Mouse (Mus musculus): ENCODE results near the gene Hist1h2ab. TPM values are rescaled to one million over a fixed set of nuclear protein-coding genes. Genes with fewer than 3 reads are reported as not detected.
"Not testable (repeated sequence)": the region's sequence is repeated elsewhere in the genome, so short reads cannot be mapped to it uniquely, and the experiment has no call there.

Gene Hist1h2ab
- polyA plus RNA-seq, 1 experiment from 2014 or later: 6.8 TPM

DNA sequence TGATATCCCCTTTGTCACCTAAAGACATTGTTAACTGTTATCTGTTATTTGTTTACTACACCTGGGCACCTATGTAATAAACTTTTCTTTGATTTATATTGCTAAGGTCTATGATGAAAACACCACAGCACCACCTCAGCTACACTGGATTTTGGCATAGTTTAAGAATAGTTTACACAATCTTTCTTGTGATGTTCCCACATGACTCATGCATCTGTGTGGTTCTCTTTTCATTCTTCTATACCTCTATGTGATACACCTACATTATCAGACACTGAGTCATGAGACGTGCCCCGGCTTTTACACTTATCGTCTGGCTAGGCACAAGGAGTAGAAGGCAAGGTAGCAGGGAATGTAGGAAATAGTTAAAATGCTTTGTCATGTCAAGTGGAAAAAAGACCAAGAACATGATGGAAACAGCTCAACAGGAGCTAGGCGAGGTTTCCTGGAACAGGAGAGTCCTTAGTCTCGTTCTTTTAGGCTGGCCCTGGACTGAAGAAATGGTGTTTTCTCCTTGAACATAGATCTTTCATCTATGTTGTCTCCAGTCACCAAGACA is 1.3 kb upstream of the Hist1h2ab start:
- 90% methylated on average over 5 of the region's 5 CpGs for WGBS
- Histone ChIP-seq H3K27me3 (replicated peaks; ENCODE audit: control insufficient read depth, insufficient read depth, low read length) (no peaks in the 10 kb centered on the region), H3K4me3 (ENCODE audit: low read length) (no peak overlapping the region), H3K9ac (ENCODE audit: low read depth, low read length) (no peak overlapping the region), H3K9me3 (ENCODE audit: control insufficient read depth, low read length) (no peaks in the 10 kb centered on the region), H3K4me1 (ENCODE audit: control insufficient read depth, insufficient read depth, low read depth, low read length) (peaks cover 11% of the 10 kb centered on the region), H3K36me3 (ENCODE audit: control insufficient read depth, insufficient read depth, low read length) (no peaks in the 10 kb centered on the region), H3K4me2 (ENCODE audit: low read length) (no peak overlapping the region), H3K27ac (ENCODE audit: low read depth, low read length) (no peak overlapping the region)
- ATAC-seq: no peak

DNA sequence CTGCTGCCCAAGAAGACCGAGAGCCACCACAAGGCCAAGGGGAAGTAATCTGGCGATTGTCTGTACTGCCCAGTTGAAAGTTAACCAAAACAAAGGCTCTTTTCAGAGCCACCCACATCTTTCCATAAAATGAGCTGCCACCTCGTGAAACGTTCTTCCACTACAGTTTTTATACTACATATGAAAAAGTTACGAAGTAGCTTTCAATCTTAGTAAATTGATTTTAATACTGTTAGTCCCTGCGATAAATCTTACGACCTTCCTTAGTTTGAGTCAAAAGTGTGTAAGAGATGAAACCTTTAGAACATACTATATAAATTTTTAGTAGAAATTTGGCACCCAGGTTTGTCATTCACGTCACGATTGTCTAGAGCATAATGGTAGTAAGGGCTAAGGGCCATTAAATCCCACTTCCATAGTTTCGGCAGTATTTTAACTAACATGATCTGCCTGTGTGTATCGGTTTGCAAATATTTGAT is 591 bp downstream of the Hist1h2ab start:
- WGBS: under 1% methylated on average over 11 of the region's 11 CpGs
- Histone ChIP-seq H3K9ac (ENCODE audit: low read depth, low read length) (peak overlapping the region; percentile 28; the same call in 1 of the 2 replicates), H3K4me3 (ENCODE audit: low read length) (peak overlapping the region; percentile 46), H3K27ac (ENCODE audit: low read depth, low read length) (peak overlapping the region; percentile 93), H3K4me2 (ENCODE audit: low read length) (peak overlapping the region; percentile 79), H3K4me1 (ENCODE audit: control insufficient read depth, insufficient read depth, low read depth, low read length) (peaks cover 7% of the 10 kb centered on the region), H3K36me3 (ENCODE audit: control insufficient read depth, insufficient read depth, low read length) (no peaks in the 10 kb centered on the region), H3K9me3 (ENCODE audit: control insufficient read depth, low read length) (no peaks in the 10 kb centered on the region), H3K27me3 (replicated peaks; ENCODE audit: control insufficient read depth, insufficient read depth, low read length) (no peaks in the 10 kb centered on the region)
- no peak for ATAC-seq

GRCm38 (mm10) chr13:23752067-23752741 is 1.3 kb downstream of the Hist1h2ab start, which contains the start of gene Hist1h3b:
Gene Hist1h3b (plus strand): TSS chr13:23752267.
- WGBS: under 1% methylated on average over 16 of the region's 47 CpGs
- ATAC-seq: peak; percentile 86
- not testable (repeated sequence) for H3K36me3 ChIP-seq (ENCODE audit: control insufficient read depth, insufficient read depth, low read length)

DNA sequence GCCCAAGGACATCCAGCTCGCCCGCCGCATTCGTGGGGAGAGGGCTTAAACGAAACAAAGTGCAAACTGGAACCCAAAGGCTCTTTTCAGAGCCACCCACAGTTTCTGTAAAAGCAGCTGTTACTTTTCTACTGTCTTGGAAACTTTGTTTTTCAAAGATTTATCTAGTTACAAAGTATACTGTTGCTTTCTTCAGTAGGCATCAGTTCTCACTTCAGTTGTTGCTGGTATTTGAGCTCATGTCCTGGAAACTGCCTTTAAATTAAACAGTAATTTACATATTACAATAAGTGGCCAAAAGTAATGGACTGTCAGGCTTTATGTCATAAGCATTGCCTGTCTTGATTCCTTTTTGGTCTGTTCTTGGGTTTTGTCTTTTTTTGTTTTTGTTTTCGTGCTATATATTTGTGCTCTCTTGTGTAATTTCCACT is 1.8 kb downstream of the Hist1h2ab start:
- no peaks in the 10 kb centered on the region for H3K27me3 ChIP-seq (replicated peaks; ENCODE audit: control insufficient read depth, insufficient read depth, low read length)
- H3K9me3 ChIP-seq (ENCODE audit: control insufficient read depth, low read length): no peaks in the 10 kb centered on the region
- ATAC-seq: no peak
- H3K9ac ChIP-seq (ENCODE audit: low read depth, low read length): peak overlapping the region; percentile 38
- 3% methylated on average over 6 of the region's 6 CpGs for WGBS
- H3K4me2 ChIP-seq (ENCODE audit: low read length): peak overlapping the region; percentile 48
- peak overlapping the region; percentile 23; the same call in 1 of the 2 replicates for H3K4me3 ChIP-seq (ENCODE audit: low read length)
- peaks cover 6% of the 10 kb centered on the region for H3K4me1 ChIP-seq (ENCODE audit: control insufficient read depth, insufficient read depth, low read depth, low read length)
- no peaks in the 10 kb centered on the region for H3K36me3 ChIP-seq (ENCODE audit: control insufficient read depth, insufficient read depth, low read length)
- H3K27ac ChIP-seq (ENCODE audit: low read depth, low read length): no peak overlapping the region

More at GRCm38 (mm10) chr13:23752067-23752741, 1.3 kb downstream of the Hist1h2ab start, which contains the start of gene Hist1h3b:
- H3K27me3 ChIP-seq (replicated peaks; ENCODE audit: control insufficient read depth, insufficient read depth, low read length); H3K4me1 ChIP-seq (ENCODE audit: control insufficient read depth, insufficient read depth, low read depth, low read length); H3K9me3 ChIP-seq (ENCODE audit: control insufficient read depth, low read length): not testable (repeated sequence)
- Histone ChIP-seq H3K27ac (ENCODE audit: low read depth, low read length) (peak within 1 kb of the TSS; percentile 93), H3K4me3 (ENCODE audit: low read length) (peak within 1 kb of the TSS; percentile 46), H3K9ac (ENCODE audit: low read depth, low read length) (peak within 1 kb of the TSS; percentile 60), H3K4me2 (ENCODE audit: low read length) (peak within 1 kb of the TSS; percentile 79)

DNA sequence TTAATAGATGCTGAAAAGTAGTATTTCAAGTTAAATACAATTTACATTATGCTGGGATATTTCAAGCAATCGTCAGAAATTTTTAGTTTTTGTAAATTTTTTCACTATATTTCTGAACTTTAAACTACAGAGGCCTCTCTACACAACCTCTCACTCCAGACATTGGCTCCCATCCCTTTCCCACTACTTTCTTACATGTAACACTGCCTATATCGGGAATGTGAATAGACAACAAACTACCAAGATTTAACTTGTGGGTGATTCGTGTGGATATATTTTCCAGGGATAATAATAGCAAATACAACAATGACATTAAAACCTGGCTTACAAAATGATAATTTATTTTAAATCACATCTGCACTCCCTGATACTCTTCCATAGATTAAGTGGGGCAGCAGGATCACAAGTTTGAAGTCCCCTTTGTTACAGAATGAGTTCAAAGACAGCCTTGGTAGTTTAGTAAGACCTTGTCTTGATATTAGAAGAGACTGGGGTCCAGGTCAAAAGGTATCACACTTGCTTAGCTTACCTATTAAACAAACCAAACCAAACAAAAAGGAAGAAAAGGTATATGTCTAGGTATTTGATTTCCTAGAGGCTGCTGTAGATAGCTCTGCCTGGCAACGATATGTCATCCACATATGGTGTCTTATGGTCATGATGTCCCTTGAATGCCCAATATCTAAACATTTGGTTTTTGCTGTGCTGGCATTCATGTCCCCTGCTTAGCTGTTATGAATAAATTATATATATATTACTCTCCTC is 2.6 kb downstream of the Hist1h2ab start:
- H3K27ac ChIP-seq (ENCODE audit: low read depth, low read length): no peak overlapping the region
- no peaks in the 10 kb centered on the region for H3K36me3 ChIP-seq (ENCODE audit: control insufficient read depth, insufficient read depth, low read length)
- H3K27me3 ChIP-seq (replicated peaks; ENCODE audit: control insufficient read depth, insufficient read depth, low read length): no peaks in the 10 kb centered on the region
- H3K9ac ChIP-seq (ENCODE audit: low read depth, low read length): no peak overlapping the region
- no peaks in the 10 kb centered on the region for H3K9me3 ChIP-seq (ENCODE audit: control insufficient read depth, low read length)
- WGBS: 56% methylated on average over 4 of the region's 4 CpGs
- no peak overlapping the region for H3K4me3 ChIP-seq (ENCODE audit: low read length)
- H3K4me1 ChIP-seq (ENCODE audit: control insufficient read depth, insufficient read depth, low read depth, low read length): peaks cover 6% of the 10 kb centered on the region
- no peak overlapping the region; the same call in 1 of the 2 replicates for H3K4me2 ChIP-seq (ENCODE audit: low read length)
- ATAC-seq: no peak

DNA sequence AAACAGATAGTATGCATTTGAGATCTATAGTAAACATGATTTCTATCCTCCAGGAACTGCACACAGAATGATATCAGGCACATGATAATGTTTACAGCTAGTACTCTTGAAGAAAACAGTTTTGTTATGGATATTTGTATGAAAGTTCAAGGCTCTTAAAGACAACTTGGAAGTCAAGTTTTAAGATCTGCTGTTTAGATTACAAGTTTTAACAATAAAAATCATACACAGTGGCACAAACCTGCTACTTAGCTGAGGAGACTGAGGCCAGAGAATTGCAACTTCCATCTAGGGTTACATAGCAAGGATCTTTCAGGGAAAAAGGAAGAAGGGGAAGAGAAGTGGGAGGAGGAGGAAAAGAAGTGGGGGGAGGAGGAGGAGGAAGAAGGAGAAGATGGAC is 4.1 kb downstream of the Hist1h2ab start:
- peaks cover 7% of the 10 kb centered on the region for H3K4me1 ChIP-seq (ENCODE audit: control insufficient read depth, insufficient read depth, low read depth, low read length)
- H3K9me3 ChIP-seq (ENCODE audit: control insufficient read depth, low read length): no peaks in the 10 kb centered on the region
- no peaks in the 10 kb centered on the region for H3K27me3 ChIP-seq (replicated peaks; ENCODE audit: control insufficient read depth, insufficient read depth, low read length)
- no peak overlapping the region for H3K4me2 ChIP-seq (ENCODE audit: low read length)
- no peak overlapping the region for H3K9ac ChIP-seq (ENCODE audit: low read depth, low read length)
- no peak overlapping the region for H3K4me3 ChIP-seq (ENCODE audit: low read length)
- ATAC-seq: no peak
- no peaks in the 10 kb centered on the region for H3K36me3 ChIP-seq (ENCODE audit: control insufficient read depth, insufficient read depth, low read length)
- no peak overlapping the region for H3K27ac ChIP-seq (ENCODE audit: low read depth, low read length)

DNA sequence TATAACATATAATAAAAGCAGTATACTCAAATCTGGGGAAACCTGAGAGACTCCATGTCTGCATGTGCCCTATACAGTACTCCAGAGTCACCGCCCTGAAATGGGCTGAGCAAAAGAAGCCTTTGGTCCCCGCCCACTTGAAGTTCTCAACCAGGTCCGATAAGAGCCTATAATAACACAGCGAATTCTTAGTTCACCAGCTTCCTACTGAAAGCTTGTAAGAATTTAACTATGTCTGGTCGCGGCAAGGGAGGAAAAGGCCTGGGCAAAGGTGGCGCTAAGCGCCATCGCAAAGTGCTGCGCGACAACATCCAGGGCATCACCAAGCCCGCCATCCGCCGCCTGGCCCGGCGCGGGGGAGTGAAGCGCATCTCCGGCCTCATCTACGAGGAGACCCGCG is 5.9 kb downstream of the Hist1h2ab start, which contains the start of gene Hist1h4b:
Gene Hist1h4b (plus strand): TSS at position 224 of the 400 bp plus-strand sequence.
- H3K4me2 ChIP-seq (ENCODE audit: low read length): peak within 1 kb of the TSS; percentile 50

GRCm38 (mm10) chr13:23757211-23757773 is 6.4 kb downstream of the Hist1h2ab start:
- peak overlapping the region; percentile 4 for H3K9ac ChIP-seq (ENCODE audit: low read depth, low read length)
- 2% methylated on average over 10 of the region's 23 CpGs for WGBS

More for the DNA sequence above, 5.9 kb downstream of the Hist1h2ab start, which contains the start of gene Hist1h4b:
- WGBS: 0% methylated on average over 12 of the region's 22 CpGs
- Histone ChIP-seq H3K27ac (ENCODE audit: low read depth, low read length) (peak within 1 kb of the TSS; percentile 80), H3K4me3 (ENCODE audit: low read length) (peak within 1 kb of the TSS; percentile 42), H3K36me3 (ENCODE audit: control insufficient read depth, insufficient read depth, low read length) (no peaks in the 10 kb centered on the region), H3K4me1 (ENCODE audit: control insufficient read depth, insufficient read depth, low read depth, low read length) (peaks cover 11% of the 10 kb centered on the region), H3K27me3 (replicated peaks; ENCODE audit: control insufficient read depth, insufficient read depth, low read length) (no peaks in the 10 kb centered on the region), H3K9me3 (ENCODE audit: control insufficient read depth, low read length) (no peaks in the 10 kb centered on the region), H3K9ac (ENCODE audit: low read depth, low read length) (peak within 1 kb of the TSS; percentile 4)
- peak; percentile 83 for ATAC-seq

More at GRCm38 (mm10) chr13:23757211-23757773, 6.4 kb downstream of the Hist1h2ab start:
- Histone ChIP-seq H3K27me3 (replicated peaks; ENCODE audit: control insufficient read depth, insufficient read depth, low read length) (no peaks in the 10 kb centered on the region), H3K36me3 (ENCODE audit: control insufficient read depth, insufficient read depth, low read length) (no peaks in the 10 kb centered on the region), H3K27ac (ENCODE audit: low read depth, low read length) (peak overlapping the region; percentile 80), H3K4me2 (ENCODE audit: low read length) (peak overlapping the region; percentile 50), H3K4me1 (ENCODE audit: control insufficient read depth, insufficient read depth, low read depth, low read length) (peaks cover 11% of the 10 kb centered on the region), H3K9me3 (ENCODE audit: control insufficient read depth, low read length) (no peaks in the 10 kb centered on the region), H3K4me3 (ENCODE audit: low read length) (peak overlapping the region; percentile 42)
- ATAC-seq: no peak; the same call in 1 of the 2 replicates
